ENCODE assay signal across 23 mouse cellular contexts in genomic region chr15:9362801-9363200, GRCm38 (mm10). TPM values are rescaled to one million over a fixed set of nuclear protein-coding genes. Genes with fewer than 3 reads are reported as not detected.
DNase-seq lines count a peak whose midpoint lies in the region; ATAC-seq and TF ChIP-seq lines count a peak whose summit lies in the region.
"Had no signal": no experiment of that assay in that cellular context is flagged by ENCODE, and none has a peak within 500 bp of the region (broad histone marks: within the 10 kb centered on the region; RNA-seq: fewer than 3 reads in every experiment).

No protein-coding gene starts in this region.

- no peaks in the 10 kb centered on the region for H3K9me3 ChIP-seq in lung, postnatal 0 days (ENCODE audit: low read length)
- H3K9me3 ChIP-seq in intestine, embryonic 16.5 days (ENCODE audit: control insufficient read depth, low read length): no peaks in the 10 kb centered on the region
- H3K9me3 ChIP-seq: embryonic facial prominence, embryonic 15.5 days; heart, embryonic 12.5 days; hindbrain, embryonic 10.5 days; lung, embryonic 15.5 days; midbrain, embryonic 12.5 days; stomach, embryonic 15.5 days had no signal

- H3K36me3 ChIP-seq in lung, postnatal 0 days (ENCODE audit: insufficient read depth, low read length): no peaks in the 10 kb centered on the region
- H3K36me3 ChIP-seq in intestine, embryonic 16.5 days (ENCODE audit: control insufficient read depth, insufficient read depth, low read length): no peaks in the 10 kb centered on the region
- H3K36me3 ChIP-seq: embryonic facial prominence, embryonic 15.5 days; heart, embryonic 12.5 days; hindbrain, embryonic 10.5 days; lung, embryonic 15.5 days; midbrain, embryonic 12.5 days; stomach, embryonic 15.5 days had no signal

- peak; percentile 0 for DNase-seq in embryo, embryonic 11.5 days (ENCODE audit: low read depth, low spot score)
- DNase-seq in embryo, embryonic 11 days: no peak
- no peak for DNase-seq in lung, postnatal 0 days (ENCODE audit: low spot score)
- DNase-seq in lung, postnatal 36 days: no peak
- DNase-seq in R1 (ENCODE audit: low read depth, low spot score): peak; percentile 63
- peak; percentile 20 for DNase-seq in naive thymus-derived CD4-positive, alpha-beta T cell, adult 2 months (ENCODE audit: low read depth)
- DNase-seq in adrenal gland, postnatal 14 days: no peak
- DNase-seq: cerebellum, postnatal 14 days; gastrocnemius, postnatal 14 days; kidney, adult 9 months; left cerebral cortex, postnatal 4 days; right cerebral cortex, postnatal 4 days had no signal

- H3K9ac ChIP-seq in lung, postnatal 0 days (replicated peaks; ENCODE audit: low read depth): no peak overlapping the region
- no peak overlapping the region for H3K9ac ChIP-seq in intestine, embryonic 16.5 days (ENCODE audit: low read depth, low read length)
- H3K9ac ChIP-seq: embryonic facial prominence, embryonic 15.5 days; heart, embryonic 12.5 days; lung, embryonic 15.5 days; midbrain, embryonic 12.5 days; stomach, embryonic 15.5 days had no signal

- H3K4me1 ChIP-seq in lung, postnatal 0 days (ENCODE audit: insufficient read depth, low read depth, low read length): no peaks in the 10 kb centered on the region
- no peaks in the 10 kb centered on the region for H3K4me1 ChIP-seq in intestine, embryonic 16.5 days (ENCODE audit: control insufficient read depth, insufficient read depth, low read length)
- H3K4me1 ChIP-seq: embryonic facial prominence, embryonic 15.5 days; heart, embryonic 12.5 days; hindbrain, embryonic 10.5 days; lung, embryonic 15.5 days; midbrain, embryonic 12.5 days; stomach, embryonic 15.5 days had no signal

- H3K4me3 ChIP-seq in lung, postnatal 0 days (ENCODE audit: low read depth, low read length): no peak overlapping the region
- H3K4me3 ChIP-seq in intestine, embryonic 16.5 days (ENCODE audit: low read length): no peak overlapping the region
- H3K4me3 ChIP-seq: embryonic facial prominence, embryonic 15.5 days; heart, embryonic 12.5 days; hindbrain, embryonic 10.5 days; lung, embryonic 15.5 days; midbrain, embryonic 12.5 days; stomach, embryonic 15.5 days had no signal

- no peak for ATAC-seq in lung, postnatal 0 days
- no peak for ATAC-seq in intestine, embryonic 16.5 days
- ATAC-seq: activated CD4-positive, CD25-positive, alpha-beta regulatory T cell, adult 4 months; forebrain, embryonic 16.5 days had no signal

- TF ChIP-seq CTCF in lung, postnatal 0 days (IDR thresholded peaks at IDR 0.05): peak; percentile 13; the same call in 1 of the 2 replicates

- 62% methylated on average over 2 of the region's 2 CpGs for WGBS in lung, postnatal 0 days
- WGBS in intestine, embryonic 16.5 days: 61% methylated on average over 2 of the region's 2 CpGs

- no peak overlapping the region for H3K27ac ChIP-seq in lung, postnatal 0 days (ENCODE audit: low read length)
- H3K27ac ChIP-seq in intestine, embryonic 16.5 days (ENCODE audit: low read length): no peak overlapping the region
- H3K27ac ChIP-seq: embryonic facial prominence, embryonic 15.5 days; hindbrain, embryonic 10.5 days; lung, embryonic 15.5 days; midbrain, embryonic 12.5 days; stomach, embryonic 15.5 days had no signal

- no peak overlapping the region for H3K4me2 ChIP-seq in lung, postnatal 0 days (replicated peaks; ENCODE audit: low read depth, low read length)
- no peak overlapping the region for H3K4me2 ChIP-seq in intestine, embryonic 16.5 days (ENCODE audit: low read depth, low read length)
- H3K4me2 ChIP-seq: embryonic facial prominence, embryonic 15.5 days; heart, embryonic 12.5 days; lung, embryonic 15.5 days; midbrain, embryonic 12.5 days; stomach, embryonic 15.5 days had no signal

- no peak for TF ChIP-seq EP300 in lung, postnatal 0 days (IDR thresholded peaks at IDR 0.05)

- H3K27me3 ChIP-seq in lung, postnatal 0 days (replicated peaks; ENCODE audit: insufficient read depth, low read length): no peaks in the 10 kb centered on the region
- H3K27me3 ChIP-seq in intestine, embryonic 16.5 days (replicated peaks; ENCODE audit: control insufficient read depth, insufficient read depth, low read length): no peaks in the 10 kb centered on the region
- H3K27me3 ChIP-seq: embryonic facial prominence, embryonic 15.5 days; heart, embryonic 12.5 days; lung, embryonic 15.5 days; midbrain, embryonic 12.5 days; stomach, embryonic 15.5 days had no signal

RNA-seq across cellular contexts. Expression of gene Ugt3a2, which starts 27.5 kb away (rescaled TPM):
- polyA plus RNA-seq in lung, postnatal 0 days (2015; fragmentation: Nextera tagmentation; extraction: Ambion mirVana): not detected in 2 replicates
- 0.19 and 6.6 TPM in 2 replicates for total RNA-seq in adrenal gland, postnatal 14 days (2021)
- 0.09 TPM in 1 of 2 replicates, not detected in the other for polyA plus RNA-seq in intestine, embryonic 16.5 days (2015; fragmentation: Nextera tagmentation; extraction: Ambion mirVana)
- total RNA-seq: gastrocnemius, postnatal 14 days; layer of hippocampus, postnatal 10 days; left cerebral cortex, postnatal 4 days had no signal
- polyA plus RNA-seq: activated CD4-positive, CD25-positive, alpha-beta regulatory T cell, adult 4 months; C2C12; embryonic facial prominence, embryonic 15.5 days; forebrain, embryonic 16.5 days; heart, embryonic 12.5 days; hindbrain, embryonic 10.5 days; lung, embryonic 15.5 days; midbrain, embryonic 12.5 days; stomach, embryonic 15.5 days had no signal

Comparison
In these comparisons a context has a peak if more than half of its experiments do, and no peak if none do; other contexts are left out.
1. DNase-seq: peak in embryo, embryonic 11.5 days (single experiment), R1 (single experiment) and naive thymus-derived CD4-positive, alpha-beta T cell, adult 2 months (single experiment); none in embryo, embryonic 11 days (single experiment), lung, postnatal 0 days (single experiment), lung, postnatal 36 days (single experiment) and adrenal gland, postnatal 14 days (single experiment).